Mouse (Mus musculus): Measurements from ENCODE around the gene Hmgb3. TPM values are rescaled to one million over a fixed set of nuclear protein-coding genes. Genes with fewer than 3 reads are reported as not detected.

Gene Hmgb3
- 333 TPM for polyA plus RNA-seq (2014; fragmentation: Illumina TruSeq; extraction: RNeasy Lipid Tissue Mini Kit (QIAGEN cat#74804))

GRCm38 (mm10) chrX:71555415-71556114, at the start of gene Hmgb3:
Hmgb3 (plus strand) TSS chrX:71555918.

Other genes starting within 250 kb of the Hmgb3 start
- gene Mtmr1, start 191.2 kb upstream of the Hmgb3 start, polyA plus RNA-seq (2014; fragmentation: Illumina TruSeq; extraction: RNeasy Lipid Tissue Mini Kit (QIAGEN cat#74804)), result 46.0 TPM
- 30.3 TPM for gene Cd99l2, start 63.1 kb upstream of the Hmgb3 start, polyA plus RNA-seq (2014; fragmentation: Illumina TruSeq; extraction: RNeasy Lipid Tissue Mini Kit (QIAGEN cat#74804))
- 0.37 TPM for gene Gpr50, start 107.7 kb downstream of the Hmgb3 start, polyA plus RNA-seq (2014; fragmentation: Illumina TruSeq; extraction: RNeasy Lipid Tissue Mini Kit (QIAGEN cat#74804))

Data from ovary, adult 10 weeks (tissue).